Mouse (Mus musculus): ENCODE results near the gene Zp3r. TPM values are rescaled to one million over a fixed set of nuclear protein-coding genes. Genes with fewer than 3 reads are reported as not detected.

The Zp3r gene
- not detected in 2 replicates for polyA plus RNA-seq (2012; rRNA removed; ENCODE audit: low replicate concordance)

GRCm38 (mm10) chr1:130629521-130629920, at the start of gene Zp3r:
Zp3r (minus strand) TSS chr1:130629621.

GRCm38 (mm10) chr1:130661454-130661853, 32.0 kb upstream of the Zp3r start, which contains the start of gene C4bp:
C4bp (minus strand) TSS chr1:130661632.

Other genes with a start within 250 kb of the Zp3r start
- 0.14 and 0.41 TPM in 2 replicates for gene Cd55b, start 206.6 kb downstream of the Zp3r start, polyA plus RNA-seq (2012; rRNA removed; ENCODE audit: low replicate concordance)
- gene Cd55, start 166.9 kb downstream of the Zp3r start, polyA plus RNA-seq (2012; rRNA removed; ENCODE audit: low replicate concordance): 7.5 and 18.8 TPM in 2 replicates
- 0.13 and 0.14 TPM in 2 replicates for gene C4bp, start 32.0 kb upstream of the Zp3r start, polyA plus RNA-seq (2012; rRNA removed; ENCODE audit: low replicate concordance)
- not detected in 2 replicates for gene Gm29427, start 86.2 kb upstream of the Zp3r start, polyA plus RNA-seq (2012; rRNA removed; ENCODE audit: low replicate concordance)
- gene Yod1, start 87.7 kb upstream of the Zp3r start, polyA plus RNA-seq (2012; rRNA removed; ENCODE audit: low replicate concordance): 0.64 and 0.68 TPM in 2 replicates
- 3.2 and 4.8 TPM in 2 replicates for gene Pfkfb2, start 99.6 kb upstream of the Zp3r start, polyA plus RNA-seq (2012; rRNA removed; ENCODE audit: low replicate concordance)
- gene AA986860, start 102.4 kb upstream of the Zp3r start, polyA plus RNA-seq (2012; rRNA removed; ENCODE audit: low replicate concordance): 13.2 and 28.1 TPM in 2 replicates
- gene Fcamr, start 171.3 kb upstream of the Zp3r start, polyA plus RNA-seq (2012; rRNA removed; ENCODE audit: low replicate concordance): 0.34 and 0.70 TPM in 2 replicates
- 486 and 1,079 TPM in 2 replicates for gene Pigr, start 197.1 kb upstream of the Zp3r start, polyA plus RNA-seq (2012; rRNA removed; ENCODE audit: low replicate concordance)
- gene Fcmr, start 236.0 kb upstream of the Zp3r start, polyA plus RNA-seq (2012; rRNA removed; ENCODE audit: low replicate concordance): 24.0 TPM in 1 of 2 replicates, not detected in the other